Mouse (Mus musculus) liver, postnatal 0 days (tissue): ENCODE data around the gene H3f3b. TPM values are rescaled to one million over a fixed set of nuclear protein-coding genes. Genes with fewer than 3 reads are reported as not detected.
A peak's percentile ranks its signal among the peaks of the same experiment; 100 is the strongest.

ENCODE experiments used
- ATAC-seq: fragments of 200-750 bp; cut with Nextera tagmentation; 2 replicates; pipeline ENCODE4 v1.8.0; 2017; ENCODE audit warnings: mild to moderate bottlenecking, moderate library complexity
- DNase-seq: peaks from one replicate; pipeline ENCODE4 v3.0.0-alpha.2; 2016
- H3K27ac ChIP-seq: fragments of 300-500 bp; sonication (generic); 2 replicates; pipeline ENCODE4 v1.5.1; 2014; ENCODE audit warnings: antibody characterized with exemption, moderate library complexity, mild to moderate bottlenecking, low read depth
- H3K27me3 ChIP-seq: fragments of 300-500 bp; sonication (generic); 2 replicates; pipeline ENCODE4 v1.6.1; 2014; ENCODE audit warnings: low read length, control low read depth, mixed read lengths; ENCODE audit not compliant: insufficient read depth
- H3K36me3 ChIP-seq: fragments of 300-500 bp; sonication (generic); replicated peaks from 2 replicates; pipeline ENCODE4 v1.6.1; 2014; ENCODE audit warnings: mild to moderate bottlenecking, control low read depth, low read length, moderate library complexity, mixed read lengths; ENCODE audit not compliant: insufficient read depth
- H3K4me1 ChIP-seq: fragments of 300-500 bp; sonication (generic); 2 replicates; pipeline ENCODE4 v1.6.1; 2014; ENCODE audit warnings: antibody characterized with exemption, mild to moderate bottlenecking, control low read depth; ENCODE audit not compliant: insufficient read depth
- H3K4me2 ChIP-seq: fragments of 300-500 bp; sonication (generic); 2 replicates; pipeline ENCODE4 v1.6.1; 2014; ENCODE audit warnings: low read depth, mild to moderate bottlenecking, low read length, moderate library complexity, mixed read lengths
- H3K4me3 ChIP-seq: fragments of 300-500 bp; sonication (generic); 2 replicates; pipeline ENCODE4 v1.5.1; 2014; ENCODE audit warnings: low read depth, low read length
- H3K9ac ChIP-seq: fragments of 300-500 bp; sonication (generic); replicated peaks from 2 replicates; pipeline ENCODE4 v1.6.1; 2014; ENCODE audit warnings: mild to moderate bottlenecking, moderate library complexity
- H3K9me3 ChIP-seq: fragments of 300-500 bp; sonication (generic); 2 replicates; pipeline ENCODE4 v1.6.1; 2016; ENCODE audit warnings: mild to moderate bottlenecking, control low read depth, low read length, mixed read lengths
- CTCF ChIP-seq: sonication (generic); IDR thresholded peaks from 2 replicates; pipeline ENCODE4 v1.5.1; 2016; ENCODE audit warnings: antibody characterized with exemption, low read depth
- EP300 ChIP-seq: IDR thresholded peaks from 2 replicates; pipeline ENCODE4 v1.6.1; 2016; ENCODE audit warnings: antibody characterized with exemption, low read depth, mild to moderate bottlenecking
- WGBS: fragments of 180-500 bp; shearing (Covaris S2); extraction: QIAGEN DNeasy Blood & Tissue Kit; methylation state at CpG from one replicate; pipeline ENCODE4 v1.1.7; 2014; ENCODE audit not compliant: insufficient replicate concordance; 5-methylcytosine and 5-hydroxymethylcytosine counted together
- polyA plus RNA-seq: library from polyadenylated mRNA; unstranded; fragments of >200 nt; fragmentation: Nextera tagmentation; extraction: Ambion mirVana; gene quantifications from 2 replicates; pipeline ENCODE4 v1.2.1, GENCODE M21; 2015

H3f3b gene
- polyA plus RNA-seq, result 647 and 656 TPM in 2 replicates

DNA sequence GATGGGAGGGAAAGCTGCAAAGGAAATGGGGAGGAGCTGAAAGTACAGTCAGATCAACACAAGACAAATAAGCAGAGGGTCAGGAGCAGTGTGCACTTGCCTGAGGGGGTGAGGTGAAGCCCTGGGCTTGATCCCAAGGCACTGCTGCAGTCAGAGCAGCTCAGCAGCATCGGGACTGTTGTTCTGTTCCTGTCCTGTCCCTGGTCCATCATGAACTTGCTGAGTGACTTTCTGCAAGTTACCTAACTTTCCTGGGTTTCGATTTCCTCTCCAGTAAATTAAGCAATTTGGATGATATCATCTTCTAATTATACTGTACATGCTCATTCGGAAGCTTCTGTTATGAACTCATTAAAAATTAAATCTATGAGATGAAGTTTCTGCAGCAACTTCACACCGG is at the start of gene H3f3b:
Gene H3f3b (minus strand): TSS at position 207 of the 400 bp plus-strand sequence.
- no peak within 1 kb of the TSS for H3K4me3 ChIP-seq
- H3K36me3 ChIP-seq, result peaks cover 5% of the 10 kb centered on the region
- 68% methylated on average over 4 of the region's 4 CpGs for WGBS
- TF ChIP-seq CTCF, result no peak
- no peak within 1 kb of the TSS for H3K9ac ChIP-seq
- H3K27me3 ChIP-seq, result no peaks in the 10 kb centered on the region
- peak within 1 kb of the TSS; percentile 64 for H3K27ac ChIP-seq
- H3K4me1 ChIP-seq, result peaks cover 23% of the 10 kb centered on the region
- ATAC-seq, result no peak
- H3K9me3 ChIP-seq, result no peaks in the 10 kb centered on the region
- no peak for DNase-seq
- no peak within 1 kb of the TSS for H3K4me2 ChIP-seq

DNA sequence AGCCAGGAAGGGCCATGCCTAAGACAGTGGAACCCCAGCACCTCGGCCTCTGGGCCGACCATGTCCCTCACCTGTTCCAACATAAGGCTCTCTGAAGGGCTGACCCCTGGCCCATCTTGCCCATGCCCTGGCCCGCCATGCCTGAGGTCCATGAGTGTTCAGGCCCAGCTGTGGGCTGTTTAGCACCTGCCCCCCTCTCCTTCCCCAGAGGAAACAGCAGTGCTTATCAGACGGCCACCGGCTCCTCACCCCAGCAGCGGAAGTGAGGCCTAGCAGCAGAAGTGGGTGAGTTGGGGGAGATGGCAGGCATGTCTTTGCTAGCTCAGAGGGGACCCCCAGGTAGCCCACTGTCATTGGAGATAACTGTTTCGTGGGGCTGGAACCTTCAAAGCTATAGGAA is 49.1 kb upstream of the H3f3b start:
- WGBS, result 23% methylated on average over 7 of the region's 7 CpGs
- Histone ChIP-seq H3K4me1 (peaks cover 31% of the 10 kb centered on the region), H3K27me3 (no peaks in the 10 kb centered on the region), H3K4me2 (peak overlapping the region; percentile 77), H3K36me3 (peaks cover 32% of the 10 kb centered on the region), H3K9ac (peak overlapping the region; percentile 71), H3K4me3 (peak overlapping the region; percentile 59), H3K27ac (peak overlapping the region; percentile 95), H3K9me3 (no peaks in the 10 kb centered on the region)
- ATAC-seq (peak; percentile 54), DNase-seq (peak; percentile 62)
- no peak for TF ChIP-seq CTCF
- TF ChIP-seq EP300, result no peak

DNA sequence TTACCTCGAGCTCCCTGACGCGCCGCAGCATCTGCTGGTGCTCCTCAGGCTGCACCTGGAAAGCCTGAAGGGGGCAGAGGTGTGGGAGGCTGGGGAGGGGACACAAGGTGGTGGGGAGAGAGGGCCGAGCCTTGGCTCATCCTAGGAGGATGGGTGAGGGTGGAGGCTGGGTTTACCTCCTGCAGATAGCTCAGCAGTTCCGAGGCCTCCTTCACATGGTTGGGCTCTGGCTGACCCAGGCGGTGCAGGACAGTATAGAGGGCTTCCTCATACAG is 48.4 kb upstream of the H3f3b start:
- Histone ChIP-seq H3K27me3 (no peaks in the 10 kb centered on the region), H3K9me3 (no peaks in the 10 kb centered on the region), H3K9ac (peak overlapping the region; percentile 71), H3K4me3 (peak overlapping the region; percentile 59), H3K4me1 (peaks cover 31% of the 10 kb centered on the region), H3K36me3 (peaks cover 26% of the 10 kb centered on the region), H3K27ac (peak overlapping the region; percentile 95), H3K4me2 (peak overlapping the region; percentile 77)
- DNase-seq, result no peak
- TF ChIP-seq EP300 (no peak), CTCF (no peak)
- no peak for ATAC-seq
- WGBS, result 49% methylated on average over 7 of the region's 7 CpGs

DNA sequence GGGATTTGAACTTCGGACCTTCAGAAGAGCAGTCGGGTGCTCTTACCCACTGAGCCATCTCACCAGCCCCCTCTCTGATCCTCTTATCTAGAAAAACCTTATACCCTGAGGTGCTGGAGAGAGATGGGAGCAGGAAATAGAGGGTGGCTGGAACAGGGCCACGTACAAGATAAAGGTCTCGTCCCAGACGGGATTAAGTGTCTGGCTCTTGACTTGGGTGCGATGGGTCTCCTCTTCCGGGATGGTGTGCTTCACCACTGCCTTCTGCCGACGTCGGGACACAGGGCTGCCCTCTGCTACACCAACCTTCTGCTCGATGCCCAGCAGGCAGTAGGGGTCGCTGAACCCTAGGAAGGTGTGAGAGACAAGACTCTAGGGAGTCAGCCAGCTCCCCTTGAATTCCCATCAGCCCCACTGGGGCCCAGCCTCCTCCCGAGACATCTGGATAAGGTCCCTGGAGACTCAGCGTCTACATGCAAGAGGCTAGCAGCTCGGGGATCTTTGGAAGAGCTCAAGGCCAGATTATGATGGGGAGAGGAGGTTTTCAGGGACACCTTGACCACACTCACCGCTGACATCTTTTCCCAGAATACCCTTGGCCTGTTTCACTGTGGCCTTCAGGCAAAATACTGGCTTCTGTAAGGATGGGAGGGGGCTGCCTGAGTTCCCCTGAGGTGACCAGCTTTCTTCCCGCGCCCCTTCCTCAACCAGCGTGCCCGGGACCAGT is 47.9 kb upstream of the H3f3b start:
- DNase-seq, result no peak
- no peaks in the 10 kb centered on the region for H3K9me3 ChIP-seq
- peak overlapping the region; percentile 95 for H3K27ac ChIP-seq
- peaks cover 21% of the 10 kb centered on the region for H3K36me3 ChIP-seq
- ATAC-seq, result no peak
- H3K27me3 ChIP-seq, result no peaks in the 10 kb centered on the region
- WGBS, result 50% methylated on average over 20 of the region's 20 CpGs
- H3K4me2 ChIP-seq, result peak overlapping the region; percentile 77
- H3K4me1 ChIP-seq, result peaks cover 31% of the 10 kb centered on the region
- H3K4me3 ChIP-seq, result no peak overlapping the region; the same call in 1 of the 2 replicates
- H3K9ac ChIP-seq, result peak overlapping the region; percentile 71; the same call in 1 of the 2 replicates
- TF ChIP-seq EP300 (no peak), CTCF (peak; percentile 42)

DNA sequence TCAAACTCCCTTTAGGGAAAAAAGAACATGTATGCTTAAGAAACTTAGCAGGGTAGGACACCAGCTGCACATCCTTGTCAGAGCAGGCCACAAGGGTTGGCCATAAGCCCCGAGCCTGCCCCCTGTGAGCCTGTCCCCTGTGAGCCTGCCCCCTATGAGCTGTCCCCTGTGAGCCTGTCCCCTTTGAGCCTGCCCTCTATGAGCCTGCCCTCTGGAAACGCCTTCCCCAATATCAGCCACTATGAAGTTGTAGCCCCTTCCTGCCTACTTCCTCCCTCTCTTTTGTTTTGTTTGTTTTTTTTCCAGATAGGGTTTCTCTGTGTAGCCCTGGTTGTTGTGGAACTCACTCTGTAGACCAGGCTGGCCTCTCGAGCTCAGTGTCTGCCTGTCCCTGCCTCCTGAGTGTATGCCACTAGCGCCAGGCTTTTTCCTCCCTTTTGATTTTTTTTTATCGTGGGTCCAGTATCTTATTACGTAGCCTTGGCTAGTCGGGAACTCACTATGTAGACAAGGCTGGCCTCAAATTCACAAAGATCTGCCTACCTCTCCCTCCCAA is 46.8 kb upstream of the H3f3b start:
- Histone ChIP-seq H3K27me3 (no peaks in the 10 kb centered on the region), H3K4me1 (peaks cover 31% of the 10 kb centered on the region), H3K36me3 (peaks cover 9% of the 10 kb centered on the region), H3K4me2 (no peak overlapping the region), H3K4me3 (no peak overlapping the region), H3K9ac (no peak overlapping the region), H3K9me3 (no peaks in the 10 kb centered on the region), H3K27ac (no peak overlapping the region)
- TF ChIP-seq CTCF (no peak), EP300 (no peak)
- ATAC-seq (no peak), DNase-seq (no peak)
- WGBS, result 52% methylated on average over 7 of the region's 7 CpGs

DNA sequence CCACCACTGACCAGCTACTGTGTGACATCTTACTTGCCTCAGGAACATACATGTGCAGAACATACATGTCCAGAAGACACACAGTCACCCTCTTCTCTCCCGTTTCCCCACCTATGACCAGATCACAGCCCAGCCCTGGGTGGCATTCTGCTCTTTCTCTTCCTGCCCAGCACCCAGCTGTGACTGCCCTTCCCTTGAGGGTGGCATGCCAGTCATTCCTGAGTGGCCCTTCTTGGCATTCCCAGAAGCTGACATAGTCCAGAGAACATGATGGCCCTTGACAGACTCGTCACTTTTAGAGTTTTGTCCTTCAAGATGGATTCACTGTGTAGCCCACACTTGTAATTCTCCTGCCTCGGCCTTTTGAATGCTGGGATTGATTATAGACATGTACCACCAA is 44.8 kb upstream of the H3f3b start:
- Histone ChIP-seq H3K4me3 (no peak overlapping the region), H3K36me3 (no peaks in the 10 kb centered on the region)

More for the DNA sequence above, 44.8 kb upstream of the H3f3b start:
- no peak overlapping the region for H3K4me2 ChIP-seq
- H3K9me3 ChIP-seq, result no peaks in the 10 kb centered on the region
- ATAC-seq (no peak), DNase-seq (no peak)
- 89% methylated on average over 3 of the region's 3 CpGs for WGBS
- TF ChIP-seq CTCF (no peak), EP300 (no peak)
- peaks cover 19% of the 10 kb centered on the region for H3K4me1 ChIP-seq
- H3K9ac ChIP-seq, result no peak overlapping the region
- H3K27ac ChIP-seq, result no peak overlapping the region
- no peaks in the 10 kb centered on the region for H3K27me3 ChIP-seq
